Mouse (Mus musculus) G1E (cell line): ENCODE measurements around the gene Rbms1.

Experiments used
- CTCF ChIP-seq: IDR thresholded peaks from 2 replicates; pipeline ENCODE4 v1.5.1; 2012; ENCODE audit warnings: low read depth, low read length, inconsistent platforms, mixed read lengths
- GATA1 ChIP-seq: IDR thresholded peaks from 2 replicates; pipeline ENCODE4 v1.6.1; 2012; ENCODE audit warnings: borderline replicate concordance, low read length, inconsistent platforms, mixed read lengths
- POLR2AphosphoS5 ChIP-seq: IDR thresholded peaks from 2 replicates; pipeline ENCODE4 v1.6.1; 2012; ENCODE audit warnings: low read depth, low read length, inconsistent platforms; ENCODE audit not compliant: insufficient replicate concordance
- TAL1 ChIP-seq: conservative IDR thresholded peaks from 2 replicates; pipeline ENCODE4 v1.6.1; 2012; ENCODE audit warnings: low read depth, low read length, inconsistent platforms, mixed read lengths

GRCm38 (mm10) chr2:60848478-60848877, 114.5 kb downstream of the Rbms1 start:
- TF ChIP-seq CTCF (no peak), TAL1 (no peak), GATA1 (no peak), POLR2AphosphoS5 (no peak)
